Mouse (Mus musculus) forebrain, embryonic 11.5 days (tissue): ENCODE measurements at regions not wholly inside any gene's neighbourhood (a gene's known extent, or its start where the extent isn't known, plus 50 kb on each side); places are given as distances from the start of the nearest gene placed in this dataset.
"Not testable (repeated sequence)": the region's sequence is repeated elsewhere in the genome, so short reads cannot be mapped to it uniquely, and the experiment has no call there.

ENCODE experiments used
- ATAC-seq: fragments of 200-750 bp; cut with Nextera tagmentation; replicated peaks from 2 replicates; pipeline ENCODE4 v1.8.0; 2017; ENCODE audit warnings: moderate TSS enrichment; ENCODE audit not compliant: low FRiP score
- DNase-seq: peaks from one replicate; pipeline ENCODE4 v3.0.0-alpha.2; 2017; ENCODE audit warnings: low spot score
- H3K27ac ChIP-seq: fragments of 300-500 bp; sonication (generic); 2 replicates; pipeline ENCODE4 v1.5.1; 2014; ENCODE audit warnings: low read depth, low read length
- H3K27me3 ChIP-seq: fragments of 300-500 bp; sonication (generic); 2 replicates; pipeline ENCODE4 v1.6.1; 2014; ENCODE audit warnings: mild to moderate bottlenecking, low read length, mixed read lengths; ENCODE audit not compliant: control insufficient read depth, insufficient read depth
- H3K36me3 ChIP-seq: fragments of 300-500 bp; sonication (generic); 2 replicates; pipeline ENCODE4 v1.6.1; 2014; ENCODE audit warnings: mild to moderate bottlenecking, low read length, moderate library complexity, mixed read lengths; ENCODE audit not compliant: control insufficient read depth, insufficient read depth
- H3K4me1 ChIP-seq: fragments of 300-500 bp; sonication (generic); replicated peaks from 2 replicates; pipeline ENCODE4 v1.6.1; 2014; ENCODE audit warnings: low read length, mixed read lengths; ENCODE audit not compliant: control insufficient read depth, insufficient read depth
- H3K4me2 ChIP-seq: fragments of 300-500 bp; sonication (generic); 2 replicates; pipeline ENCODE4 v1.6.1; 2014; ENCODE audit warnings: low read depth, mild to moderate bottlenecking, low read length, moderate library complexity, mixed read lengths; ENCODE audit not compliant: severe bottlenecking
- H3K4me3 ChIP-seq: fragments of 300-500 bp; sonication (generic); 2 replicates; pipeline ENCODE4 v1.5.1; 2014; ENCODE audit warnings: low read depth, low read length
- H3K9ac ChIP-seq: fragments of 300-500 bp; sonication (generic); 2 replicates; pipeline ENCODE4 v1.6.1; 2014; ENCODE audit warnings: low read length
- H3K9me3 ChIP-seq: fragments of 300-500 bp; sonication (generic); 2 replicates; pipeline ENCODE4 v1.6.1; 2016; ENCODE audit warnings: low read length, mixed read lengths; ENCODE audit not compliant: control insufficient read depth
- WGBS: fragments of 180-500 bp; shearing (Covaris S2); extraction: QIAGEN DNeasy Blood & Tissue Kit; methylation state at CpG from one replicate; pipeline ENCODE4 v1.1.7; 2014; 5-methylcytosine and 5-hydroxymethylcytosine counted together

DNA sequence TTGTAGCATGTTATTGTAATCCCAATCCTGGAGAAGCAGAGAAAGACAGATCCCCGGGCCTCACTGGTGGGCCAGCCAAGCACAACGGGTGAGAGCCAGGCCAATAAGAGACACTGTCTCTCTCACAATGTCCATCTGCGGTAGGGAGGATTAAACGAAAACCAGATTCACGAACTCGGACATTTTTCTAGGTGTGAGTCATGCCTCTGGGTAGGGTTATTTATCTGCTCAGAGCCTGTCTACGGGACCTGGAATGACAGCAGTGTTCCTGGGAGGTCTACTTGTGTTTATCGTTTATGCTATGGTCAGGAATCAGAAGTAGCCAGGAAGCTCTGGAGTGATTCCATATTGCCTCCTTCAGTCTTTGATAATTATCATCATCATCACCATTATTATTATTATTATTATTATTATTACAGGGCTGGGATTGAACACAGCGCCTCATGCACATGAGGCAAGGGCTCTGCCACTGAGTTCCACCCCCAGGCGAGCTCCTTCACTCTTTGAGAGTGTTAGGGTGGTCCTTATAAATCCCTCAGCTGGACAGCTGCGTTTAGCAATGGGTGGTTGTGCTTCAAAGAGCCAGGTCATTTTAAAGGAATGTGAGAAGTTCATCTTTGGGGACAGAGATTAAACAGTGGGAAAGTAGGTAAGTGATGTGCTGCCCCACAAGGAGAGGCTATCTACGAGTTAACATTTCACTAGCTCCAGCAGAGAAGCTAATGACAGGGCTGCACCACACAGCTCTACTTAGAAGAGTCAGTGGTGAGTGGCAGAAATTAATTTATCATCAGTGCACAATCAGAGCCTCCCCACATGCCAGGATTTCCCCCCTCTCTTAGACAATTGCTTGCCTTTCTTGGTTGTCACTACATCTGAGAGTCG lies 116.3 kb downstream of the Enc1 start:
- Histone ChIP-seq H3K27ac (no peak overlapping the region), H3K4me2 (no peak overlapping the region), H3K9me3 (no peaks in the 10 kb centered on the region), H3K27me3 (no peaks in the 10 kb centered on the region), H3K4me1 (no peaks in the 10 kb centered on the region), H3K9ac (no peak overlapping the region), H3K36me3 (no peaks in the 10 kb centered on the region), H3K4me3 (no peak overlapping the region)
- WGBS, result 72% methylated on average over 13 of the region's 13 CpGs
- no peak for ATAC-seq
- DNase-seq, result no peak

DNA sequence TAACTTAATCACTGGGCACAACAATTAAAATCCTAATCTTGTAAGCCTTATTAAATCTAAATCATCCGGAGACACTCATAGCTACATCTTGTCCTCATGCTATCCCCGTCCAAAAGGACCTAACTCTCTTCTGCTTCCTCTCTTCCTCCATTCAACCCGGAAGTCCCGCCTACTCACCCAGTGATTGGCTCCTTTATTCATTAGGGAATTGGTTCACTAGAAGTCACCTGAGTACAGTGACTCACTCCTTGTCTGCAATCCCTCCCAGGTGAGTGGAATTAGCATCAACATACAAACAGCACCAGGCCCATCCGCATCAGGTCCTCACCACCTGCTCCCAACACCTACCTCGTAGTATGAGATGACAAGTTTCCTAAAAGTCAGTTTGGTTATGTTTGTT lies 114.5 kb downstream of the Enc1 start:
- H3K36me3 ChIP-seq, ATAC-seq, H3K9ac ChIP-seq, H3K4me2 ChIP-seq, H3K27me3 ChIP-seq, H3K4me1 ChIP-seq, H3K4me3 ChIP-seq, H3K27ac ChIP-seq, H3K9me3 ChIP-seq, DNase-seq: not testable (repeated sequence)
- WGBS, result 94% methylated on average over 6 of the region's 6 CpGs

DNA sequence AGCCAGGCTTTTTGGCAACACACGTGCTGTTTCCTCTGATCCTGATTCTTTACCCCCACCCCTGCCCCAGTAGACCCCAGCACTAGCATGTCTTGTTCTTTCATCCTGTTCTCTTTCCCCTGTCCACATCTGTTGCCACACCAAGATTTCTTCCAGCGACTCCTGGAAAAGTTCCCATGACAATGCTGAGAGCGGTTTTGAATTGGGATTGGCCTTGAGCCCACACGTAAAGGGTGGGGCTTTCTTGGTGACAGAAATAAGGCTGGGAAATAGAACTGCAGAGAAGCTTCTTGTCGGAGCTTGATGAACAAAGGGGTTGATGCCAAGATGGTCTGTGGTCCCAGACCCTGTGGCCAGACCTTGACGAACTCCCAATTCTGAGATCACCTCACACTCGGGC lies 106.8 kb downstream of the Enc1 start:
- Histone ChIP-seq H3K4me3 (no peak overlapping the region), H3K27ac (no peak overlapping the region), H3K4me2 (no peak overlapping the region), H3K4me1 (no peaks in the 10 kb centered on the region), H3K27me3 (no peaks in the 10 kb centered on the region), H3K36me3 (no peaks in the 10 kb centered on the region), H3K9me3 (no peaks in the 10 kb centered on the region), H3K9ac (no peak overlapping the region)
- DNase-seq, result no peak
- 93% methylated on average over 7 of the region's 7 CpGs for WGBS
- no peak for ATAC-seq

DNA sequence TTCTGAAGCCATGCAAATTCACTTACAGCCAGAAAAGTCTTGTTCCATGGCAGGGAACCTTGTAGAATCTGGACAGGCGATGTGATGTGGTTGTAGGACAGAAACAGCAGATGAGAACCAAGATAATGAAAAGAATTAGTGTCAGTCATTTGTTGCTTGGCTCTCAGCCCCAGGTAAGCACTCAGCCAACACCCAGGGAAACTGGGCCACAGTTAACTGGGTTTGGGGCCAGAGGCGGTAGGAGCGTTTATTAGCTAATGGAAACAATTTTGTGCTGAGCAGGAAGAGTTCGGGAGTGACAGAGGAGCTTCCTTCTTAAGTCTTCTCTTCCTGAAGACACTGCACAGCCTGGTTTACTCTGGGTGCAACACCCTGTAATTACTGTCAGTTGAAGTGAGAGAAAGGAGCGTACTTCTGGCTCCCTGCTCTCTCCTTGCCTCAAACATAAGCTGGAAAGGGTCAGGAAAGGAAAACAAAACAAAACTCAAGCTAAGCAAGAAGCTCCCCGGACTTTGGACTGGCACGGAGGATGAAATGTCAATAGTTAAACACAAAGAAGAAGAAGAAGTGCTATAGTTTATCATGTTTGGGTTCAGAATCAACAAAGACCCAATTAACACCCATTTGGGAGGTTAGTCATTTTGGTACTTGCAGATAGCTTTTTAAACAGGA lies 100.4 kb downstream of the Enc1 start:
- no peak overlapping the region for H3K27ac ChIP-seq
- 76% methylated on average over 7 of the region's 7 CpGs for WGBS
- DNase-seq, result no peak

DNA sequence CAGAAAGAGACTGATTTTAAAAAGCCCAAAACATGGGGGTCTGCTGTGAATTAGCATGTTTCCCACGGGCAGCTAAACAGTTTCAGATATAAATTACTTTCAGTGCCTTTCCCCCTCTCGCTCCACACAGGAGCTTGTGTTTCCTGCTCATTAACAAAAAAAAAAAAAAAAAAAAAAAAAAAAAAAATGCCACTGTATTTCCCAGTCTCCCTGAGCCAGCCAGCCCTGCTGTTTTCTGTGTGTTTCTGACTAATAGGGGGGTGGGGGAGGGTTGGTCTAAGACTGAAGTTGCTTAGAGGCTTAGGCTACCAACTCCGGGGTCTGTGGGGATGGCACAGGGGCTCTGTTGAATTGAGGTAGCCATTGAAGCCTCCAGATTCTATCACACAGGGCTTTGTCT lies 97.0 kb downstream of the Enc1 start:
- Histone ChIP-seq H3K4me2 (no peak overlapping the region), H3K36me3 (no peaks in the 10 kb centered on the region), H3K27me3 (no peaks in the 10 kb centered on the region), H3K9ac (peak overlapping the region; percentile 12; the same call in 1 of the 2 replicates), H3K4me1 (peaks cover 9% of the 10 kb centered on the region), H3K9me3 (no peaks in the 10 kb centered on the region), H3K27ac (no peak overlapping the region), H3K4me3 (no peak overlapping the region)
- ATAC-seq (0 out of 2 replicates have a peak, but pooled peaks have one; percentile 36), DNase-seq (no peak)
- 11% methylated on average over 3 of the region's 3 CpGs for WGBS

More for the DNA sequence above, 100.4 kb downstream of the Enc1 start:
- H3K9ac ChIP-seq, result no peak overlapping the region
- no peak for ATAC-seq
- H3K4me3 ChIP-seq, result no peak overlapping the region
- H3K4me2 ChIP-seq, result no peak overlapping the region
- no peaks in the 10 kb centered on the region for H3K36me3 ChIP-seq
- no peaks in the 10 kb centered on the region for H3K27me3 ChIP-seq
- H3K9me3 ChIP-seq, result no peaks in the 10 kb centered on the region
- peaks cover 7% of the 10 kb centered on the region for H3K4me1 ChIP-seq

DNA sequence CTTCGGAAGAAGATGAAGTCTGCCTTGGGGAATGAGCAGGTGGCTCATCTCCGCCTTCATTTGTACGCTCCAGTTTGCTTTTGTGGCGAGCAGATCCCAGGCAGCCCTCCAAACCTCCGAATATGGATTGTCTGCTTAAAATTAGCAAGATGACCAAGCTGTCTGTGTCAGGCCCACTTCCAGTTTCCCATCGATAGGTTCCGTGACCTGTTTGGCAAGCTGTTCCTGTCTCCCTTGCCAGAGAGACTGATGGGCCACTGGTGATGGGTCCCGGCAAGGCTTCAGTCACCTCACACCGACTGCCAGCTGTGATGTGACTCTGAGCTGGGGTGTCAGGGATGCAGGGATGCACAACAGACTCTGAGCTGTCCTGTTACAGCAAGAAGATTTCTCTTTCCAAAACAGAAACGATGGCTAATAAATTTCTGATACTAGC lies 96.4 kb downstream of the Enc1 start:
- ATAC-seq, result no peak
- no peaks in the 10 kb centered on the region for H3K9me3 ChIP-seq
- WGBS, result 75% methylated on average over 10 of the region's 10 CpGs
- no peak for DNase-seq
- H3K4me2 ChIP-seq, result no peak overlapping the region
- H3K4me3 ChIP-seq, result no peak overlapping the region
- no peaks in the 10 kb centered on the region for H3K27me3 ChIP-seq
- H3K27ac ChIP-seq, result no peak overlapping the region
- no peak overlapping the region for H3K9ac ChIP-seq
- peaks cover 9% of the 10 kb centered on the region for H3K4me1 ChIP-seq
- H3K36me3 ChIP-seq, result no peaks in the 10 kb centered on the region

DNA sequence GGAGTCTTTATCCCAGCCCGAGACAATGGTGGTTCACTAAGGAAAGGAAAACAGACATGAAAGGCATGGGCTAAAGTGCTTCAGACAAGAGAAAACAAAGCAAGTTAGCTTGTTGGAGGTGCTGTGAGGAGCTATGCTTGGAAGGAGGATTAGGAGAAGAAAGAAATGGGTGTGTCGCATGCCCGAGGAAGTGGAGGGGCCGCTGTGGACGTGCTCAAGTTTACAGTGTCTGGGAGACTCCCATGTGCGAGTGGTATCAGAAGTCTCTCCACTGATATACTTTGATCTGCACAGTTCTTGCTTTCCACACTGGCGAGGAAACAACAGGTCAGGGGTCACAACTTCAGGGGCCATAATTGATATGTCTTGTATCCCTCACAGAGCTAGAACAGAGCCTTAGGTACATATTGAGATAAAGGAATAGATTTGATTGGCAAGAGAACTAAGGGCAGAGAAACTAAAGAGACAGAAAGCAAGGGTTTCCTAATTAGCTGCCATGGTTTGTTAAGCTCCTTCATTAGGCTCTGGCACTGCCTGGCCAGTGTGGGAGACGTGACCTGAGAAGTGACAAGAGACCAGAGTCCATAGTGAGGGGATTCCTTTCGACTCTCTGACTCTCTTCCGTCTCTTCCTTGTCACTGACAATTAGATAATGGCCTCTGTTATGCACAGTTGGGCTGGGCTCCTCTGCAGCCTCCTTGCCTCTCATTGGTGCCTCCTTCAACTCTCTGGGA lies 93.1 kb downstream of the Enc1 start:
- Histone ChIP-seq H3K4me3 (no peak overlapping the region), H3K9ac (no peak overlapping the region), H3K4me2 (no peak overlapping the region), H3K9me3 (no peaks in the 10 kb centered on the region), H3K27ac (no peak overlapping the region), H3K27me3 (no peaks in the 10 kb centered on the region), H3K4me1 (peaks cover 9% of the 10 kb centered on the region), H3K36me3 (no peaks in the 10 kb centered on the region)
- no peak for DNase-seq
- ATAC-seq, result 0 out of 2 replicates have a peak, but pooled peaks have one; percentile 40
- WGBS, result 8% methylated on average over 10 of the region's 10 CpGs

DNA sequence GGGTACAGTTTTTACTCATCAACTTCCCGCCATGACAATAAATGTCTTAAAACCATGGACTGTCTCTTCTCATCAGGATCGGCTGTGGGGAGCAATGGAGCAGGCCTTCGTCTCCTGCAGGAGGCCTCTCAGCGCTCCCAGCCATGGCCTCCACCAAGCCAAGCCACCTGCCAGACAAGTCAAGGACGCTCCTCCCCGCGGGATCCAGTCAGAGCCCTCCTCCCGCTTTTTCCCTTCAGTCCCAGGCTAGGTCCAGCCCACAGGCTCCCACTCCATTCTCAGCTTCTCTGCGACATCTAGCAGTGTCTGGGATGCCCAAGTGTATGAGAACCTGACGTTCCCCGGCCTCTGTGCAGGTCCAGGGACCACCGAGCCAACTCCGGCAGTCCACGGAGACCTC lies 90.2 kb downstream of the Enc1 start:
- ATAC-seq (no peak), DNase-seq (no peak)
- H3K36me3 ChIP-seq, result no peaks in the 10 kb centered on the region
- 89% methylated on average over 14 of the region's 14 CpGs for WGBS
- H3K4me2 ChIP-seq, result no peak overlapping the region
- no peak overlapping the region for H3K27ac ChIP-seq
- H3K9ac ChIP-seq, result no peak overlapping the region
- no peaks in the 10 kb centered on the region for H3K27me3 ChIP-seq
- H3K4me1 ChIP-seq, result peaks cover 2% of the 10 kb centered on the region; the same call in 1 of the 2 replicates
- H3K9me3 ChIP-seq, result no peaks in the 10 kb centered on the region
- no peak overlapping the region for H3K4me3 ChIP-seq
